Mouse (Mus musculus): Measurements from ENCODE around the gene Il17ra.

Gene Il17ra

DNA sequence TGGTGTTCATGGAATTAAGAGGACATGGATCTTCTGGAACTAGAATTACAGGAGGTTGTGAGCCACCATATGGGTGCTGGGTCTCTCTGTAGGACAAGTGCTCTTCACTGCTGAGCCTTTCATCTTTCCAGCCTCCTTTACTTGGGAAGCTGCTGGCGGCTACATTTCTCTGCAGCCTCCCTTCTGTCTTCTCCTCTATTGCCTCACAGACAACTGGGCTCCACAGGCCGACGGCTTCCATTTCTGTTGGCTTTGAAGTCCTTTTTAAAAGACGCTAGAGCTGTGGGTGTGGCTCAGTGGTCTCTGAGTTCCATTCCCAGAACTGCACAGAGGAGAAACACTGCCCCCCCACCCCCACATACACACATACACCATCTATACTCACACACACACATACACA is 2.3 kb downstream of the Il17ra start:
- no peaks in the 10 kb centered on the region for H3K36me3 ChIP-seq (ENCODE audit: insufficient read depth, low read length)
- H3K4me1 ChIP-seq (replicated peaks; ENCODE audit: low read depth, low read length): peaks cover 18% of the 10 kb centered on the region
- peaks cover 18% of the 10 kb centered on the region; the same call in 1 of the 2 replicates for H3K9me3 ChIP-seq (ENCODE audit: low read length)
- H3K4me3 ChIP-seq (replicated peaks; ENCODE audit: low read length): no peak overlapping the region
- no peak for TF ChIP-seq NANOG (IDR thresholded peaks at IDR 0.05; ENCODE audit: borderline replicate concordance, low read length)
- no peak for TF ChIP-seq CTCF (conservative IDR thresholded peaks at IDR 0.05; ENCODE audit: low read length)
- TF ChIP-seq POU5F1 (IDR thresholded peaks at IDR 0.05; ENCODE audit: borderline replicate concordance, low read length): no peak
- H3K27me3 ChIP-seq (ENCODE audit: insufficient read depth, low read length): peaks cover 28% of the 10 kb centered on the region

DNA sequence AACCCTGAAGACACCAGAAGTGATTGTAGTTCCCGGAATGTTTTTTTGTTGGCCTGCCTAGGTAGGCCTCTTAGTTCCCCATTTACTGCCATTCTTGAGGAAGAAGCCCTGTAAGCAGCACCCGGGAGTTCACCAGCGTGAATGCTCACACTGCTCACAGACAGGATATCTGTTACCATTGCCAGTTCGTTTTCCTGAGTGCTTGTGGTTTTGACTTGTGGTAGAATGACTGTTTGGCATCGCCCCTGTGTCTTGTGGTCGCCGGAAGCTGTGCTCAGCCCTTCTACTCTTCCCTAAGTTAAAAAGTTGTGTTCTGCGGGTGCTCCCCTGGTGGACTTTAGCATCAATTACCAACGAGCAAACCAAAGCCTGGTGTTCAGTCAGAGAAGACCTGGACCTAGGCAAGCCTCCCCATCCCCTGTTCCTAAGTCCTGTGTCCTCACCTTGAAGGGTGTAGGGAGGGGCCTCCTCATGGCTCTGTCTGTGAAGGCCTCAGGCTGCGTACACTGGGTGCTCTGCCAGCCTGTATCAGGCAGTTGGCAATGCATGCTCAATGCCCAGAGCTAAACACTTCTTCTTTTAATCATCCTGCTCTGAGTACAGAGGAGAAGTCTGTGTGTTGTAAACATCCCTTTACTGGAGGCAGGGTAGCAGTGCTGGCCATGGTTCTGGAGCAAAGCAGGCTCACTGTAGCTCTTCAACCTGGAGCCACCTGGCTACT is 3.7 kb downstream of the Il17ra start:
- Histone ChIP-seq H3K36me3 (ENCODE audit: insufficient read depth, low read length) (no peaks in the 10 kb centered on the region), H3K9me3 (ENCODE audit: low read length) (peaks cover 11% of the 10 kb centered on the region; the same call in 1 of the 2 replicates), H3K4me3 (replicated peaks; ENCODE audit: low read length) (no peak overlapping the region), H3K4me1 (replicated peaks; ENCODE audit: low read depth, low read length) (peaks cover 16% of the 10 kb centered on the region), H3K27me3 (ENCODE audit: insufficient read depth, low read length) (peaks cover 24% of the 10 kb centered on the region)
- TF ChIP-seq POU5F1 (IDR thresholded peaks at IDR 0.05; ENCODE audit: borderline replicate concordance, low read length) (no peak), CTCF (conservative IDR thresholded peaks at IDR 0.05; ENCODE audit: low read length) (no peak), NANOG (IDR thresholded peaks at IDR 0.05; ENCODE audit: borderline replicate concordance, low read length) (no peak)

DNA sequence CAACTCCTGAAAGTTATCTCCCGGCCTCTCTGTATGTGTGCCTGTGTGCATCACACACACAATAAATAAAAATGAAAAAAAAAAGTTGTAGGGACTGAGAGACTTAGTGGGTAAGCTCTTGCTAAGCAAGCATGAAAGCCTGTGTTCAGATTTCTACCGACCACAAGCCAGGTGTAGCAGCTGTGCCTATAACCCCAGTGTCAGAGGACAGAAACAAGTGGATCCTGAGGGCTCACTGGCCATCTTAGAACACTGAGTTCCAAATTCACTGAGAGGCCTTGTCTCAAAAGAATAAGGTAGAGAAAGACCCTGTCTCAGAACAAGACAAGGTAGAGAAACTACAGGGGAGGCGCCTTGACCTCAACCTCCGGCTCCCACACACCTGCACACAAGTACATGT is 5.2 kb downstream of the Il17ra start:
- TF ChIP-seq NANOG (IDR thresholded peaks at IDR 0.05; ENCODE audit: borderline replicate concordance, low read length): no peak
- TF ChIP-seq CTCF (conservative IDR thresholded peaks at IDR 0.05; ENCODE audit: low read length): no peak
- no peak for TF ChIP-seq POU5F1 (IDR thresholded peaks at IDR 0.05; ENCODE audit: borderline replicate concordance, low read length)
- peaks cover 22% of the 10 kb centered on the region for H3K27me3 ChIP-seq (ENCODE audit: insufficient read depth, low read length)
- no peak overlapping the region for H3K4me3 ChIP-seq (replicated peaks; ENCODE audit: low read length)
- no peaks in the 10 kb centered on the region for H3K36me3 ChIP-seq (ENCODE audit: insufficient read depth, low read length)
- no peaks in the 10 kb centered on the region for H3K9me3 ChIP-seq (ENCODE audit: low read length)
- peaks cover 30% of the 10 kb centered on the region for H3K4me1 ChIP-seq (replicated peaks; ENCODE audit: low read depth, low read length)

DNA sequence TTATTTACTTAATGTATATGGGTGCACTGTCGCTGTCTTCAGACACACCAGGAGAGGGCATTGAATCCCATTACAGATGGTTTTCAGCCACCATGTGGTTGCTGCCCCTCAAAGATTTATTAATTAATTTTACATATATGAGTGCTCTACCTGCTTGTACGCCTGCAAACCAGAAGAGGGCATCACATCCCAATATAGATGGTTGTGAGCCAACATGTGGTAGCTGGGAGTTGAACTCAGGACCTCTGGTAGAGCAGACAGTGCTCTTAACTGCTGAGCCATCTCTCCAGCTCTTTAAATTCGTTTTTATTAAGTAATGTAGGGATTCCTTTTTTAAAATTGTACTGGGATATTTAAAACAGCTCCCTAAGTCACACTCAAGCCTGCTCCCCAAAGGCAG is 6.2 kb downstream of the Il17ra start:
- no peaks in the 10 kb centered on the region for H3K36me3 ChIP-seq (ENCODE audit: insufficient read depth, low read length)
- peaks cover 33% of the 10 kb centered on the region for H3K4me1 ChIP-seq (replicated peaks; ENCODE audit: low read depth, low read length)
- H3K27me3 ChIP-seq (ENCODE audit: insufficient read depth, low read length): peaks cover 12% of the 10 kb centered on the region
- no peak for TF ChIP-seq POU5F1 (IDR thresholded peaks at IDR 0.05; ENCODE audit: borderline replicate concordance, low read length)
- no peak; the same call in 1 of the 2 replicates for TF ChIP-seq CTCF (conservative IDR thresholded peaks at IDR 0.05; ENCODE audit: low read length)
- TF ChIP-seq NANOG (IDR thresholded peaks at IDR 0.05; ENCODE audit: borderline replicate concordance, low read length): no peak
- H3K9me3 ChIP-seq (ENCODE audit: low read length): no peaks in the 10 kb centered on the region
- H3K4me3 ChIP-seq (replicated peaks; ENCODE audit: low read length): no peak overlapping the region

DNA sequence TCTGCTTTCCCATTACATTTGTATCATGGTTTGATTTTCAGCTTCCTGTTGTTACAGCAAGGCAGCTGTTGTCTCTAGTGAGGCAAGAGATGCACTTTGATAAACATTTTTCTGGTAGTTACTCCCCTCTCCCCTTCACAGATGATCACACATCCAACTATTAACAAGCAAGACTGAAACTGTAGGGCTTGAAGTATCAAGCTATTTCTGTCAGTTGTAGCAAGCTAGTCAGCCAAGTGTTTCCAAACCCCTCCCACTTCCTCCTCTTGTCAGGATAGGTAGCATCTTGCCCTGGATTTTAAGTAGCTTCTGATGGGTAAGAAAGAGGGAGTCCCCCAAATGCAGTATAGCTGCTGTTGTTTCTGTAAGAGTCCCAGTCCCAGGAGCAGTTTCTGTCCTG is 6.7 kb downstream of the Il17ra start:
- peaks cover 30% of the 10 kb centered on the region for H3K4me1 ChIP-seq (replicated peaks; ENCODE audit: low read depth, low read length)
- no peaks in the 10 kb centered on the region for H3K9me3 ChIP-seq (ENCODE audit: low read length)
- no peak for TF ChIP-seq NANOG (IDR thresholded peaks at IDR 0.05; ENCODE audit: borderline replicate concordance, low read length)
- no peak for TF ChIP-seq POU5F1 (IDR thresholded peaks at IDR 0.05; ENCODE audit: borderline replicate concordance, low read length)
- TF ChIP-seq CTCF (conservative IDR thresholded peaks at IDR 0.05; ENCODE audit: low read length): no peak
- H3K27me3 ChIP-seq (ENCODE audit: insufficient read depth, low read length): peaks cover 7% of the 10 kb centered on the region
- H3K36me3 ChIP-seq (ENCODE audit: insufficient read depth, low read length): no peaks in the 10 kb centered on the region
- no peak overlapping the region for H3K4me3 ChIP-seq (replicated peaks; ENCODE audit: low read length)

DNA sequence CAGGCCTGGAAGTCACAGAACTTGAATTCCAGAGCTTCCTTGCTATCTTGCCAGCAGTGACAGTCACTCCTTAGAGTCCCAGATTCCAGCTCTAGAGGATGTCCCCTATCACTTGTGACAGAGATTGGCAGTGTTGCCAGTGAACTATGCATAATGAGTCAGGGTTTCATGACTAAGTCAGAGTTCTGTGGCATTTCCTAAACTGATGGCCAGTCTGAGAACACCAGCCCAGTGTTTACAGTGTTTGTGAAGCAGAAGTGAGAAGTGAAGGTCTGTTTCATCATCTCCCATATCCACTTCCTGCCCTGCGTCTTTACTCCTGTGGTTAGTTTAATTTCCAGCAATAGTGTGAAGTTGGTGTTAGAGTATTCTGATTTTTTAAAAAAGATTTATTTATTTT is 7.6 kb downstream of the Il17ra start:
- Histone ChIP-seq H3K4me1 (replicated peaks; ENCODE audit: low read depth, low read length) (peaks cover 30% of the 10 kb centered on the region), H3K36me3 (ENCODE audit: insufficient read depth, low read length) (0 out of 2 replicates have a peak, but pooled peaks cover 3% of the 10 kb centered on the region), H3K9me3 (ENCODE audit: low read length) (no peaks in the 10 kb centered on the region), H3K27me3 (ENCODE audit: insufficient read depth, low read length) (no peaks in the 10 kb centered on the region; the same call in 1 of the 2 replicates), H3K4me3 (replicated peaks; ENCODE audit: low read length) (no peak overlapping the region)
- TF ChIP-seq POU5F1 (IDR thresholded peaks at IDR 0.05; ENCODE audit: borderline replicate concordance, low read length): no peak
- TF ChIP-seq CTCF (conservative IDR thresholded peaks at IDR 0.05; ENCODE audit: low read length): no peak
- TF ChIP-seq NANOG (IDR thresholded peaks at IDR 0.05; ENCODE audit: borderline replicate concordance, low read length): no peak

DNA sequence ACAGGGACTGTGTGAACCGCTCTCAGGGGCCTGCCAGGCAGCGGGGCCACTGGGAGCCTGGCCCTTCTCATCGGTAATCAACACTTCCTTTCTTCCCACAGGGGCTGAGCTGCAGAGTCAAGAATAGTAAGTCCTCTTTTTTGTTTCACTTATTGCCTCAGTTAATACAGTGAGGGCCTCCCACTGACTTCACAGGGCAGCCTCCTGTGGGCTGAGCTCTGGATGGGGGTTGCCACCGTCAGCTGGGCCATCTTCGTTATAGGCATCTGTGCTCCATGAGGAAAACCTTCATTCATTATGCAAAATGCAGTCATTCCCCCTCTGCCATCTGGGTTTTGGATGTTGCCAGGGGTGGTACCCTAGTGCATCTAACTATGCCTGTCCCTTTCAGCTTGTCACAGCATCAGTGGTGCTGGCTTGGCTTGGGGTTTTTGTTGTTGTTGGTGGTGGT is 9.0 kb downstream of the Il17ra start:
- no peaks in the 10 kb centered on the region for H3K9me3 ChIP-seq (ENCODE audit: low read length)

DNA sequence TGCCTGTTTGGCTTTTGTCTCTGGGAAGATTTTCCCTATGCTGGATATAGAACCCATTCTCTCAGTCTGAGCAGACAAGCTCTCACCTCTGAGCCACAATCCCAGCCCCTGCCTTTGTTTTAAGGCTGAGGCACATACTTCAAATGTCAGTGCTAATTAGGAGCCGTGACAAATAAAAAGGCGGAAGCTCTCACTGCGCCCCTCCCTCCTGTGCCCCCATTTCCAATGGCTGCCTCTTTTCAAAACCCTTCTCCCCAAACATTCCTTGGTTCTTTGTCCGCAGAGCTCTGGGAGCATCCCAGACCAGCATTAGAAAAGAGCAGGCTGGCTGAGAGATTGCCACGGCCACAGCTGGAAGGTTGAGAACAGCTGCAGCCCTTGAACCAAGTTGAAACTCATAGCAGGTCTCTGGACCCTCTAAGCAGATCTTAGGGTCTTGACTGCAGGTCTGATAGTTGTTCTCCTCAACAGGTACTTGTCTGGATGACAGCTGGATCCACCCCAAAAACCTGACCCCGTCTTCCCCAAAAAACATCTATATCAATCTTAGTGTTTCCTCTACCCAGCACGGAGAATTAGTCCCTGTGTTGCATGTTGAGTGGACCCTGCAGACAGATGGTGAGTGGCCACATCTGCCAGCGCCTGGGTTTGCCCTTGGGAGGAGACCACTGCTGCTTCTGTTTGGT is 9.6 kb downstream of the Il17ra start:
- H3K4me1 ChIP-seq (replicated peaks; ENCODE audit: low read depth, low read length): peaks cover 30% of the 10 kb centered on the region
- no peaks in the 10 kb centered on the region for H3K9me3 ChIP-seq (ENCODE audit: low read length)
- no peak overlapping the region for H3K4me3 ChIP-seq (replicated peaks; ENCODE audit: low read length)
- H3K36me3 ChIP-seq (ENCODE audit: insufficient read depth, low read length): 0 out of 2 replicates have a peak, but pooled peaks cover 3% of the 10 kb centered on the region
- TF ChIP-seq CTCF (conservative IDR thresholded peaks at IDR 0.05; ENCODE audit: low read length) (no peak), NANOG (IDR thresholded peaks at IDR 0.05; ENCODE audit: borderline replicate concordance, low read length) (no peak), POU5F1 (IDR thresholded peaks at IDR 0.05; ENCODE audit: borderline replicate concordance, low read length) (no peak)
- peaks cover 3% of the 10 kb centered on the region; the same call in 1 of the 2 replicates for H3K27me3 ChIP-seq (ENCODE audit: insufficient read depth, low read length)

More for the DNA sequence above, 9.0 kb downstream of the Il17ra start:
- Histone ChIP-seq H3K4me3 (replicated peaks; ENCODE audit: low read length) (no peak overlapping the region), H3K27me3 (ENCODE audit: insufficient read depth, low read length) (no peaks in the 10 kb centered on the region; the same call in 1 of the 2 replicates), H3K36me3 (ENCODE audit: insufficient read depth, low read length) (0 out of 2 replicates have a peak, but pooled peaks cover 3% of the 10 kb centered on the region), H3K4me1 (replicated peaks; ENCODE audit: low read depth, low read length) (peaks cover 30% of the 10 kb centered on the region)
- TF ChIP-seq NANOG (IDR thresholded peaks at IDR 0.05; ENCODE audit: borderline replicate concordance, low read length) (no peak), POU5F1 (IDR thresholded peaks at IDR 0.05; ENCODE audit: borderline replicate concordance, low read length) (no peak), CTCF (conservative IDR thresholded peaks at IDR 0.05; ENCODE audit: low read length) (no peak)
